Mouse (Mus musculus): ENCODE measurements around the gene Camk2n1. TPM values are rescaled to one million over a fixed set of nuclear protein-coding genes. Genes with fewer than 3 reads are reported as not detected.
A peak's percentile ranks its signal among the peaks of the same experiment; 100 is the strongest.

Camk2n1 gene
- polyA plus RNA-seq, 1 experiment, result 0.12 TPM

GRCm38 (mm10) chr4:138462971-138463831 lies 9.1 kb downstream of the Camk2n1 start:
- no peak for TF ChIP-seq CTCF (IDR thresholded peaks at IDR 0.05; ENCODE audit: low read depth, low read length)
- no peak for TF ChIP-seq POLR2A (IDR thresholded peaks at IDR 0.05; ENCODE audit: borderline replicate concordance, low read depth, low read length)
- H3K4me3 ChIP-seq (ENCODE audit: insufficient read depth, low read length), result 0 out of 2 replicates have a peak overlapping the region, but pooled peaks have one; percentile 5
- H3K4me1 ChIP-seq (ENCODE audit: control insufficient read depth, insufficient read depth, low read length), result peaks cover 7% of the 10 kb centered on the region; the same call in 1 of the 2 replicates
- no peak overlapping the region for H3K27ac ChIP-seq (ENCODE audit: insufficient read depth, low read depth, low read length)

DNA sequence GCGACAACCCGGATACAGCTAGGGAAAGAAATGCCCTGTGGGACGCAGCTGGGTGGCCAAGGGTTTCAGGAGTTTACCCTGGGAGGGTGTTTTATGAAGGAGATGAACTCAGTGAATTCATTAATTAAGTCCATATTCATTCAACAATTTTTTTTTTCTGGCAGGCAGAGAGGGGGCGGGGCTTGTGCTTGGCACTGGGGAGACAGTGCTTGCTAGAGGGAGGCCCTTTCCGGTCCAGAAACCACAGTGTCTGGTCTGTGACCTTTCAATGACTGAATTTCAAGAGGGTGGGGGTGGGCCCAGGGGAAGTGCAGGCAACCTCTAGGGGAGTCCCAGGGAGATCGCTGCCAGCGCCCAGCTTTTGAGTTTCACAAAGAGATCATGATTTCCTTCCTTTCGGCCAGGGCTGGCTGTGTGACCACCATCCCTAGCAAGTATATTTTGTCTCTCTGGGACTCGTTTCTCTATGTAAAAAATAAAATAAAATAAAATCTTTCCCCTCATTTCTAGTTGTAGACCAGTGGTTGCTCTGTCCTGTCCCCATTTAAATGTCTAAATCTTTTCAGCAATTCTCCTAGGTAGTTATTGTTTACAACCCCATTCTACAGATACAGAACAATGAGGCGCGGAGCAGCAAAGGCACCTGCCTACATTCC lies 9.8 kb downstream of the Camk2n1 start:
- TF ChIP-seq CTCF (IDR thresholded peaks at IDR 0.05; ENCODE audit: low read depth, low read length) (no peak), POLR2A (IDR thresholded peaks at IDR 0.05; ENCODE audit: borderline replicate concordance, low read depth, low read length) (no peak)
- peaks cover 7% of the 10 kb centered on the region; the same call in 1 of the 2 replicates for H3K4me1 ChIP-seq (ENCODE audit: control insufficient read depth, insufficient read depth, low read length)
- H3K27ac ChIP-seq (ENCODE audit: insufficient read depth, low read depth, low read length), result no peak overlapping the region
- H3K4me3 ChIP-seq (ENCODE audit: insufficient read depth, low read length), result 0 out of 2 replicates have a peak overlapping the region, but pooled peaks have one; percentile 5

- H3K4me3 ChIP-seq (ENCODE audit: insufficient read depth, low read length), result no peak overlapping the region
- no peak overlapping the region for H3K27ac ChIP-seq (ENCODE audit: insufficient read depth, low read depth, low read length)
- peaks cover 7% of the 10 kb centered on the region; the same call in 1 of the 2 replicates for H3K4me1 ChIP-seq (ENCODE audit: control insufficient read depth, insufficient read depth, low read length)
- no peak for TF ChIP-seq POLR2A (IDR thresholded peaks at IDR 0.05; ENCODE audit: borderline replicate concordance, low read depth, low read length)
These were observed 10.7 kb downstream of the Camk2n1 start for GRCm38 (mm10) chr4:138464667-138465353.

DNA sequence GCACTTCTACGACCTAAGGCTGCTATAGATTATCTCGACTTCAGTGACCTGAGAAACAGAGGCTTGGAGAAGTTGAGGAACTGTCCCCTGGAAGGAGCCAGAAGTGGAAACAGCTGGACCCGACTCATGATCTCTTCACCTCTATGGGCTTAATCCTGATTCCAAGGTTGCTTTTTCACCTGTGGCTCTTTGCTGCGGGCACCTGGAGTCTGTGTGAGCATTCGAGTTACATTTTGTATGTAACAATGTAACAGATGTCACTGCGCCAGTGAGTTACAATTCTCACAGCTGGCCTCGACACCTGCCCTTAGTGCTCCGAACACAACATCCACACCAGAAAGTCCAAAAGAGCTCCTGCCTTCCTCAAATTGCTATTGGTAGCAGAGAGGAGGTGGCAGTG lies 11.3 kb downstream of the Camk2n1 start:
- peaks cover 7% of the 10 kb centered on the region; the same call in 1 of the 2 replicates for H3K4me1 ChIP-seq (ENCODE audit: control insufficient read depth, insufficient read depth, low read length)
- no peak overlapping the region for H3K4me3 ChIP-seq (ENCODE audit: insufficient read depth, low read length)
- H3K27ac ChIP-seq (ENCODE audit: insufficient read depth, low read depth, low read length), result no peak overlapping the region
- TF ChIP-seq CTCF (IDR thresholded peaks at IDR 0.05; ENCODE audit: low read depth, low read length) (no peak), POLR2A (IDR thresholded peaks at IDR 0.05; ENCODE audit: borderline replicate concordance, low read depth, low read length) (no peak)

- Histone ChIP-seq H3K4me3 (ENCODE audit: insufficient read depth, low read length) (no peak overlapping the region), H3K4me1 (ENCODE audit: control insufficient read depth, insufficient read depth, low read length) (peaks cover 7% of the 10 kb centered on the region; the same call in 1 of the 2 replicates), H3K27ac (ENCODE audit: insufficient read depth, low read depth, low read length) (no peak overlapping the region)
- no peak for TF ChIP-seq POLR2A (IDR thresholded peaks at IDR 0.05; ENCODE audit: borderline replicate concordance, low read depth, low read length)
- no peak for TF ChIP-seq CTCF (IDR thresholded peaks at IDR 0.05; ENCODE audit: low read depth, low read length)
These were observed 12.6 kb downstream of the Camk2n1 start for GRCm38 (mm10) chr4:138466690-138467089.

DNA sequence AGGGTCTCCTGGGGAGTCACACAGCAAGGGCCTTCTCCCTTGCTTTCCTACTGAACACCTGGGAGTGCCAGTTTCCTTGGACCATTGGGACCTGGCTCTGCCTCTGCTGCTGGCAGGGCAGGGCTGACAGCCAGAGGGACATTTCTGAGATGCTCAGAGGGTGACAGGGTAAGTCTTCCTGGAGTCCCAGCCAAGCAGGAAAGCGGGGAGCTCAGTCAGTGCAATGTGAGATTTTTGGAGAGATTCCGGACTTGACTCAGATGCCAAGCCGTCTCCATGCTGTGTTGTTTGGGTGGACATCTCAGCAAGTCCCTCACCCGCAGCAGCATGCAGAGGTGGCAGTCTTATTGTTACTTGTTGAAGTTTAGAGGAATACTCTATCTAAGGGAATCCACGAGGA lies 13.3 kb downstream of the Camk2n1 start:
- peaks cover 7% of the 10 kb centered on the region; the same call in 1 of the 2 replicates for H3K4me1 ChIP-seq (ENCODE audit: control insufficient read depth, insufficient read depth, low read length)
- no peak overlapping the region for H3K4me3 ChIP-seq (ENCODE audit: insufficient read depth, low read length)
- TF ChIP-seq POLR2A (IDR thresholded peaks at IDR 0.05; ENCODE audit: borderline replicate concordance, low read depth, low read length) (no peak), CTCF (IDR thresholded peaks at IDR 0.05; ENCODE audit: low read depth, low read length) (no peak)
- H3K27ac ChIP-seq (ENCODE audit: insufficient read depth, low read depth, low read length), result no peak overlapping the region

DNA sequence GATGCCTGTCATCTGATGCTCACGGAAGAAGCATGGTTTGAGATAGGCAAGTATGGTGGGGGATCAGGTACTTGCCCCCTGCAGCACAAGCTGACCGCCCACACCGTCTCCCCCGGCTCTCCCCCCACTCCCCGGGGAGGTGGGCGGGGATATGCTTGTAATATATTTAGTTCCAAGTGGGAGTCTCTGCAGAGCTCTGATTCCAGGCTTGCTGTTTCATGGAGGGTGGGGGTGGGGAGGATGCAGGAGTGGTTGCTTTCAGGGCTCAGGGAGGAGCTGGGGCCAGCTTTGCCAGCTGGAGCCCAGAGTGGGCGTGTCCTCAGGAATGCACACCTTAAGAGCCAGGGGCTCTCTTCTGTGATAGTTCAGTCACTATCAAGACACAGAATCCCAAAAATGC lies 15.0 kb downstream of the Camk2n1 start:
- Histone ChIP-seq H3K4me3 (ENCODE audit: insufficient read depth, low read length) (no peak overlapping the region), H3K4me1 (ENCODE audit: control insufficient read depth, insufficient read depth, low read length) (0 out of 2 replicates have a peak, but pooled peaks cover 2% of the 10 kb centered on the region), H3K27ac (ENCODE audit: insufficient read depth, low read depth, low read length) (no peak overlapping the region)
- TF ChIP-seq POLR2A (IDR thresholded peaks at IDR 0.05; ENCODE audit: borderline replicate concordance, low read depth, low read length) (no peak), CTCF (IDR thresholded peaks at IDR 0.05; ENCODE audit: low read depth, low read length) (no peak)

- Histone ChIP-seq H3K27ac (ENCODE audit: insufficient read depth, low read depth, low read length) (no peak overlapping the region), H3K4me3 (ENCODE audit: insufficient read depth, low read length) (no peak overlapping the region), H3K4me1 (ENCODE audit: control insufficient read depth, insufficient read depth, low read length) (no peaks in the 10 kb centered on the region)
- no peak for TF ChIP-seq POLR2A (IDR thresholded peaks at IDR 0.05; ENCODE audit: borderline replicate concordance, low read depth, low read length)
- TF ChIP-seq CTCF (IDR thresholded peaks at IDR 0.05; ENCODE audit: low read depth, low read length), result no peak
These were observed 17.1 kb downstream of the Camk2n1 start for GRCm38 (mm10) chr4:138471241-138471640.

- TF ChIP-seq CTCF (IDR thresholded peaks at IDR 0.05; ENCODE audit: low read depth, low read length), result no peak
- no peak for TF ChIP-seq POLR2A (IDR thresholded peaks at IDR 0.05; ENCODE audit: borderline replicate concordance, low read depth, low read length)
- Histone ChIP-seq H3K4me3 (ENCODE audit: insufficient read depth, low read length) (no peak overlapping the region), H3K4me1 (ENCODE audit: control insufficient read depth, insufficient read depth, low read length) (no peaks in the 10 kb centered on the region), H3K27ac (ENCODE audit: insufficient read depth, low read depth, low read length) (no peak overlapping the region)
These were observed 25.5 kb downstream of the Camk2n1 start for GRCm38 (mm10) chr4:138479595-138479994.

All from bone marrow macrophage, adult 2 months (primary cell).